Mouse (Mus musculus) thymus, adult 2 months (tissue): Measurements from ENCODE around the gene Hnrnpul1.

Experiments used
- CTCF ChIP-seq: fragments of 200-500 bp; IDR thresholded peaks from 2 replicates; pipeline ENCODE4 v1.5.1; 2012; ENCODE audit warnings: mild to moderate bottlenecking, control low read depth, low read length, moderate library complexity, borderline replicate concordance; ENCODE audit not compliant: control insufficient read depth, poor library complexity, insufficient read depth; ENCODE audit errors: extremely low read depth
- POLR2A ChIP-seq: fragments of 200-500 bp; IDR thresholded peaks from 2 replicates; pipeline ENCODE4 v1.6.1; 2012; ENCODE audit warnings: mild to moderate bottlenecking, low read length, control low read depth, moderate library complexity; ENCODE audit not compliant: control insufficient read depth, poor library complexity, insufficient read depth; ENCODE audit errors: extremely low read depth

GRCm38 (mm10) chr7:25787456-25788219, 33.1 kb upstream of the Hnrnpul1 start:
- TF ChIP-seq CTCF (no peak), POLR2A (no peak)
